Mouse (Mus musculus) layer of hippocampus, adult 9-10 months (tissue): ENCODE data around the gene Kif3a.

Source experiments
- DNase-seq: peaks from one replicate; pipeline ENCODE4 v3.0.0; 2022; ENCODE audit warnings: low spot score

Kif3a gene

GRCm38 (mm10) chr11:53567224-53568014 is at the start of gene Kif3a:
Gene Kif3a, plus strand, starts transcription at chr11:53567379.
- peak; percentile 81 for DNase-seq

GRCm38 (mm10) chr11:53518759-53519158 is 48.4 kb upstream of the Kif3a start:
- no peak for DNase-seq

- no peak for DNase-seq
Observed at GRCm38 (mm10) chr11:53519207-53520121, 47.7 kb upstream of the Kif3a start, which contains the start of gene Sept8. Gene Sept8, plus strand, starts transcription at chr11:53519257.

GRCm38 (mm10) chr11:53520122-53520978 is 46.8 kb upstream of the Kif3a start:
- no peak for DNase-seq

- DNase-seq = no peak
Observed at GRCm38 (mm10) chr11:53521120-53521820, 45.9 kb upstream of the Kif3a start.

GRCm38 (mm10) chr11:53521821-53522131 is 45.4 kb upstream of the Kif3a start:
- no peak for DNase-seq

GRCm38 (mm10) chr11:53522362-53522761 is 44.8 kb upstream of the Kif3a start:
- no peak for DNase-seq

- no peak for DNase-seq
Observed at GRCm38 (mm10) chr11:53522930-53523329, 44.2 kb upstream of the Kif3a start.

GRCm38 (mm10) chr11:53523545-53524405 is 43.4 kb upstream of the Kif3a start:
- no peak for DNase-seq

GRCm38 (mm10) chr11:53524905-53525304 is 42.3 kb upstream of the Kif3a start:
- no peak for DNase-seq

GRCm38 (mm10) chr11:53525461-53525860 is 41.7 kb upstream of the Kif3a start:
- no peak for DNase-seq

GRCm38 (mm10) chr11:53528397-53529252 is 38.6 kb upstream of the Kif3a start:
- no peak for DNase-seq

- no peak for DNase-seq
Observed at GRCm38 (mm10) chr11:53529253-53529557, 38.0 kb upstream of the Kif3a start.

- DNase-seq = no peak
Observed at GRCm38 (mm10) chr11:53530001-53530400, 37.2 kb upstream of the Kif3a start.

- no peak for DNase-seq
Observed at GRCm38 (mm10) chr11:53531578-53532230, 35.5 kb upstream of the Kif3a start.

GRCm38 (mm10) chr11:53532231-53532620 is 35.0 kb upstream of the Kif3a start:
- DNase-seq = no peak

GRCm38 (mm10) chr11:53539002-53539491 is 28.1 kb upstream of the Kif3a start:
- DNase-seq = no peak

- no peak for DNase-seq
Observed at GRCm38 (mm10) chr11:53540394-53540793, 26.8 kb upstream of the Kif3a start.

GRCm38 (mm10) chr11:53541222-53541621 is 26.0 kb upstream of the Kif3a start:
- DNase-seq = no peak
